Comparison of ENCODE assay signal across 24 mouse cellular contexts in genomic region chr7:71414756-71415155, GRCm38 (mm10).
DNase-seq lines count a peak whose midpoint lies in the region; ATAC-seq lines count a peak whose summit lies in the region.
"Had no signal": no experiment of that assay in that cellular context is flagged by ENCODE, and none has a peak within 500 bp of the region (broad histone marks: within the 10 kb centered on the region; RNA-seq: fewer than 3 reads in every experiment).

No protein-coding gene starts in this region.

- H3K36me3 ChIP-seq in heart, embryonic 10.5 days = no peaks in the 10 kb centered on the region
- no peaks in the 10 kb centered on the region for H3K36me3 ChIP-seq in kidney, embryonic 15.5 days
- no peaks in the 10 kb centered on the region for H3K36me3 ChIP-seq in midbrain, embryonic 11.5 days (ENCODE audit: control insufficient read depth, insufficient read depth, low read length)
- H3K36me3 ChIP-seq in midbrain, embryonic 13.5 days = no peaks in the 10 kb centered on the region
- H3K36me3 ChIP-seq: embryonic facial prominence, embryonic 10.5 days; embryonic facial prominence, embryonic 12.5 days; forebrain, embryonic 15.5 days; G1E had no signal

- 47% methylated on average over 2 of the region's 2 CpGs for WGBS in heart, embryonic 10.5 days
- 47% methylated on average over 2 of the region's 2 CpGs for WGBS in kidney, embryonic 15.5 days
- 67% methylated on average over 2 of the region's 2 CpGs for WGBS in midbrain, embryonic 11.5 days
- WGBS in midbrain, embryonic 13.5 days = 65% methylated on average over 2 of the region's 2 CpGs

- H3K27me3 ChIP-seq in heart, embryonic 10.5 days (ENCODE audit: insufficient read depth, poor library complexity, severe bottlenecking) = 0 out of 2 replicates have a peak, but pooled peaks cover 7% of the 10 kb centered on the region
- no peaks in the 10 kb centered on the region for H3K27me3 ChIP-seq in kidney, embryonic 15.5 days
- H3K27me3 ChIP-seq in midbrain, embryonic 11.5 days (ENCODE audit: control insufficient read depth, insufficient read depth, low read length) = no peaks in the 10 kb centered on the region; the same call in 1 of the 2 replicates
- peaks cover 13% of the 10 kb centered on the region for H3K27me3 ChIP-seq in midbrain, embryonic 13.5 days
- H3K27me3 ChIP-seq: CH12.LX had no signal

- peaks cover 14% of the 10 kb centered on the region for H3K4me1 ChIP-seq in heart, embryonic 10.5 days
- peaks cover 36% of the 10 kb centered on the region for H3K4me1 ChIP-seq in kidney, embryonic 15.5 days
- peaks cover 3% of the 10 kb centered on the region; the same call in 1 of the 2 replicates for H3K4me1 ChIP-seq in midbrain, embryonic 11.5 days (ENCODE audit: control insufficient read depth, insufficient read depth, low read length)
- H3K4me1 ChIP-seq in midbrain, embryonic 13.5 days (replicated peaks) = peaks cover 7% of the 10 kb centered on the region

- H3K27ac ChIP-seq in heart, embryonic 10.5 days = no peak overlapping the region
- H3K27ac ChIP-seq in kidney, embryonic 15.5 days = peak overlapping the region; percentile 37; the same call in 1 of the 2 replicates
- no peak overlapping the region for H3K27ac ChIP-seq in midbrain, embryonic 11.5 days (ENCODE audit: low read depth, low read length)
- H3K27ac ChIP-seq in midbrain, embryonic 13.5 days = no peak overlapping the region
- H3K27ac ChIP-seq: embryonic facial prominence, embryonic 10.5 days; embryonic facial prominence, embryonic 12.5 days; forebrain, embryonic 13.5 days; forebrain, embryonic 15.5 days had no signal

- H3K9ac ChIP-seq in kidney, embryonic 15.5 days = no peak overlapping the region
- H3K9ac ChIP-seq in midbrain, embryonic 11.5 days (ENCODE audit: low read length) = no peak overlapping the region
- no peak overlapping the region for H3K9ac ChIP-seq in midbrain, embryonic 13.5 days (replicated peaks)
- H3K9ac ChIP-seq: embryonic facial prominence, embryonic 12.5 days; forebrain, embryonic 13.5 days; forebrain, embryonic 15.5 days had no signal

- no peak for ATAC-seq in kidney, embryonic 15.5 days (replicated peaks; ENCODE audit: low FRiP score)
- ATAC-seq in midbrain, embryonic 11.5 days (ENCODE audit: low FRiP score) = no peak
- ATAC-seq in midbrain, embryonic 13.5 days = no peak
- ATAC-seq: activated CD4-positive, CD25-positive, alpha-beta regulatory T cell, adult 4 months; CD4-positive, CD25-positive, alpha-beta regulatory T cell, adult 4 months; forebrain, embryonic 13.5 days; forebrain, embryonic 15.5 days; Patski had no signal

- H3K4me2 ChIP-seq in kidney, embryonic 15.5 days = no peak overlapping the region
- H3K4me2 ChIP-seq in midbrain, embryonic 11.5 days = no peak overlapping the region
- H3K4me2 ChIP-seq in midbrain, embryonic 13.5 days (replicated peaks) = no peak overlapping the region
- H3K4me2 ChIP-seq: embryonic facial prominence, embryonic 12.5 days; forebrain, embryonic 13.5 days; forebrain, embryonic 15.5 days had no signal

- H3K9me3 ChIP-seq in heart, embryonic 10.5 days = no peaks in the 10 kb centered on the region
- no peaks in the 10 kb centered on the region for H3K9me3 ChIP-seq in kidney, embryonic 15.5 days (replicated peaks)
- H3K9me3 ChIP-seq in midbrain, embryonic 11.5 days (ENCODE audit: control insufficient read depth, low read length) = no peaks in the 10 kb centered on the region
- no peaks in the 10 kb centered on the region for H3K9me3 ChIP-seq in midbrain, embryonic 13.5 days
- H3K9me3 ChIP-seq: embryonic facial prominence, embryonic 10.5 days; embryonic facial prominence, embryonic 12.5 days; forebrain, embryonic 13.5 days; forebrain, embryonic 15.5 days had no signal

- peak; percentile 71 for DNase-seq in heart, adult 11 months
- DNase-seq in heart, embryonic 10.5 days (ENCODE audit: low spot score) = no peak
- no peak for DNase-seq in kidney, adult 18-20 months
- DNase-seq in midbrain, embryonic 11.5 days (ENCODE audit: low spot score, missing footprints) = peak; percentile 69
- DNase-seq: adrenal gland, adult 8-10 months; adrenal gland, postnatal 14 days; adrenal gland, postnatal 36 days; B cell, adult 2 months; cerebellum, adult 11-12 months; cerebellum, adult 2 months; cerebellum, adult 9-10 months; cerebellum, postnatal 10 days; cerebellum, postnatal 25 days had no signal

- no peak overlapping the region for H3K4me3 ChIP-seq in heart, embryonic 10.5 days
- no peak overlapping the region for H3K4me3 ChIP-seq in kidney, embryonic 15.5 days (replicated peaks)
- no peak overlapping the region for H3K4me3 ChIP-seq in midbrain, embryonic 11.5 days (ENCODE audit: low read depth, low read length)
- H3K4me3 ChIP-seq in midbrain, embryonic 13.5 days (replicated peaks) = no peak overlapping the region
- H3K4me3 ChIP-seq: embryonic facial prominence, embryonic 10.5 days; embryonic facial prominence, embryonic 12.5 days; forebrain, embryonic 13.5 days; forebrain, embryonic 15.5 days had no signal

Comparison
In these comparisons a context has a peak if more than half of its experiments do, and no peak if none do; other contexts are left out.
1. DNase-seq: peak in heart, adult 11 months (single experiment) and midbrain, embryonic 11.5 days (single experiment); none in heart, embryonic 10.5 days (single experiment) and kidney, adult 18-20 months (single experiment).